Mouse (Mus musculus): ENCODE measurements around the gene Ptpre. TPM values are rescaled to one million over a fixed set of nuclear protein-coding genes. Genes with fewer than 3 reads are reported as not detected.

The Ptpre gene
- polyA plus RNA-seq, 1 experiment = 2.4 TPM

- H3K4me2 ChIP-seq (ENCODE audit: low read depth) = no peak overlapping the region
- no peaks in the 10 kb centered on the region for H3K36me3 ChIP-seq (ENCODE audit: control insufficient read depth, insufficient read depth)
Measured at GRCm38 (mm10) chr7:135593286-135593685, 56.0 kb downstream of the Ptpre start.

GRCm38 (mm10) chr7:135593825-135594224 lies 56.5 kb downstream of the Ptpre start:
- Histone ChIP-seq H3K4me2 (ENCODE audit: low read depth) (no peak overlapping the region), H3ac (ENCODE audit: control insufficient read depth, insufficient read length) (no peak overlapping the region), H3K79me2 (ENCODE audit: control insufficient read depth, insufficient read depth) (no peaks in the 10 kb centered on the region), H3K36me3 (ENCODE audit: control insufficient read depth, insufficient read depth) (no peaks in the 10 kb centered on the region), H3K4me3 (no peak overlapping the region), H3K27me3 (ENCODE audit: control insufficient read depth, insufficient read depth, insufficient read length) (no peaks in the 10 kb centered on the region)
- TF ChIP-seq USF1 (IDR thresholded peaks at IDR 0.05; ENCODE audit: low read depth) (no peak), POLR2A (IDR thresholded peaks at IDR 0.05; ENCODE audit: insufficient read length, low read depth) (no peak), TCF3 (IDR thresholded peaks at IDR 0.05; ENCODE audit: insufficient read length, low read depth) (no peak), MYOD1 (IDR thresholded peaks at IDR 0.05; ENCODE audit: control insufficient read depth in 1 of 3, insufficient read length in 2 of 3, low read depth in 2 of 3) (no peak), TCF12 (IDR thresholded peaks at IDR 0.05; ENCODE audit: insufficient read depth, poor library complexity, severe bottlenecking) (no peak), POLR2AphosphoS2 (IDR thresholded peaks at IDR 0.05; ENCODE audit: insufficient read length, low read depth) (no peak), CEBPB (IDR thresholded peaks at IDR 0.05; ENCODE audit: insufficient read depth, poor library complexity, severe bottlenecking) (no peak), MYOG (IDR thresholded peaks at IDR 0.05; ENCODE audit: control insufficient read depth in 1 of 3, insufficient read depth in 1 of 3, insufficient read length in 2 of 3, low read depth in 2 of 3) (no peak), SRF (IDR thresholded peaks at IDR 0.05; ENCODE audit: control insufficient read depth, insufficient read length, low read depth) (no peak), MAX (IDR thresholded peaks at IDR 0.05; ENCODE audit: low read depth) (no peak), REST (IDR thresholded peaks at IDR 0.05; ENCODE audit: insufficient read depth, insufficient read length) (no peak), E2F4 (IDR thresholded peaks at IDR 0.05; ENCODE audit: insufficient read depth) (no peak)

More at GRCm38 (mm10) chr7:135593286-135593685, 56.0 kb downstream of the Ptpre start:
- Histone ChIP-seq H3K4me3 (no peak overlapping the region), H3K27me3 (ENCODE audit: control insufficient read depth, insufficient read depth, insufficient read length) (no peaks in the 10 kb centered on the region), H3K79me2 (ENCODE audit: control insufficient read depth, insufficient read depth) (no peaks in the 10 kb centered on the region), H3ac (ENCODE audit: control insufficient read depth, insufficient read length) (no peak overlapping the region)
- TF ChIP-seq SRF (IDR thresholded peaks at IDR 0.05; ENCODE audit: control insufficient read depth, insufficient read length, low read depth) = no peak
- no peak for TF ChIP-seq MYOD1 (IDR thresholded peaks at IDR 0.05; ENCODE audit: control insufficient read depth in 1 of 3, insufficient read length in 2 of 3, low read depth in 2 of 3)
- TF ChIP-seq POLR2A (IDR thresholded peaks at IDR 0.05; ENCODE audit: insufficient read length, low read depth) = no peak
- TF ChIP-seq POLR2AphosphoS2 (IDR thresholded peaks at IDR 0.05; ENCODE audit: insufficient read length, low read depth) = no peak
- no peak for TF ChIP-seq CEBPB (IDR thresholded peaks at IDR 0.05; ENCODE audit: insufficient read depth, poor library complexity, severe bottlenecking)
- no peak for TF ChIP-seq USF1 (IDR thresholded peaks at IDR 0.05; ENCODE audit: low read depth)
- TF ChIP-seq MYOG (IDR thresholded peaks at IDR 0.05; ENCODE audit: control insufficient read depth in 1 of 3, insufficient read depth in 1 of 3, insufficient read length in 2 of 3, low read depth in 2 of 3) = no peak
- no peak for TF ChIP-seq TCF3 (IDR thresholded peaks at IDR 0.05; ENCODE audit: insufficient read length, low read depth)
- TF ChIP-seq TCF12 (IDR thresholded peaks at IDR 0.05; ENCODE audit: insufficient read depth, poor library complexity, severe bottlenecking) = no peak
- no peak for TF ChIP-seq REST (IDR thresholded peaks at IDR 0.05; ENCODE audit: insufficient read depth, insufficient read length)
- no peak for TF ChIP-seq E2F4 (IDR thresholded peaks at IDR 0.05; ENCODE audit: insufficient read depth)
- TF ChIP-seq MAX (IDR thresholded peaks at IDR 0.05; ENCODE audit: low read depth) = no peak

- TF ChIP-seq TCF12 (IDR thresholded peaks at IDR 0.05; ENCODE audit: insufficient read depth, poor library complexity, severe bottlenecking) (no peak), TCF3 (IDR thresholded peaks at IDR 0.05; ENCODE audit: insufficient read length, low read depth) (no peak), E2F4 (IDR thresholded peaks at IDR 0.05; ENCODE audit: insufficient read depth) (no peak), MYOD1 (IDR thresholded peaks at IDR 0.05; ENCODE audit: control insufficient read depth in 1 of 3, insufficient read length in 2 of 3, low read depth in 2 of 3) (peak in 1 of 3 experiments; percentile 28), USF1 (IDR thresholded peaks at IDR 0.05; ENCODE audit: low read depth) (no peak), MYOG (IDR thresholded peaks at IDR 0.05; ENCODE audit: control insufficient read depth in 1 of 3, insufficient read depth in 1 of 3, insufficient read length in 2 of 3, low read depth in 2 of 3) (no peak), SRF (IDR thresholded peaks at IDR 0.05; ENCODE audit: control insufficient read depth, insufficient read length, low read depth) (no peak), CEBPB (IDR thresholded peaks at IDR 0.05; ENCODE audit: insufficient read depth, poor library complexity, severe bottlenecking) (no peak), MAX (IDR thresholded peaks at IDR 0.05; ENCODE audit: low read depth) (no peak)
- Histone ChIP-seq H3ac (ENCODE audit: control insufficient read depth, insufficient read length) (no peak overlapping the region), H3K79me2 (ENCODE audit: control insufficient read depth, insufficient read depth) (no peaks in the 10 kb centered on the region), H3K36me3 (ENCODE audit: control insufficient read depth, insufficient read depth) (no peaks in the 10 kb centered on the region), H3K4me3 (no peak overlapping the region), H3K27me3 (ENCODE audit: control insufficient read depth, insufficient read depth, insufficient read length) (no peaks in the 10 kb centered on the region), H3K4me2 (ENCODE audit: low read depth) (no peak overlapping the region)
Measured at GRCm38 (mm10) chr7:135594676-135595075, 57.4 kb downstream of the Ptpre start.

GRCm38 (mm10) chr7:135595640-135596174 lies 58.4 kb downstream of the Ptpre start:
- H3ac ChIP-seq (ENCODE audit: control insufficient read depth, insufficient read length) = no peak overlapping the region
- H3K27me3 ChIP-seq (ENCODE audit: control insufficient read depth, insufficient read depth, insufficient read length) = no peaks in the 10 kb centered on the region
- H3K36me3 ChIP-seq (ENCODE audit: control insufficient read depth, insufficient read depth) = no peaks in the 10 kb centered on the region
- H3K4me2 ChIP-seq (ENCODE audit: low read depth) = no peak overlapping the region
- TF ChIP-seq TCF12 (IDR thresholded peaks at IDR 0.05; ENCODE audit: insufficient read depth, poor library complexity, severe bottlenecking) = no peak
- no peak overlapping the region for H3K4me3 ChIP-seq
- H3K79me2 ChIP-seq (ENCODE audit: control insufficient read depth, insufficient read depth) = no peaks in the 10 kb centered on the region

GRCm38 (mm10) chr7:135597006-135597405 lies 59.7 kb downstream of the Ptpre start:
- H3K79me2 ChIP-seq (ENCODE audit: control insufficient read depth, insufficient read depth) = no peaks in the 10 kb centered on the region
- peak overlapping the region; percentile 40 for H3K4me2 ChIP-seq (ENCODE audit: low read depth)

More at GRCm38 (mm10) chr7:135597006-135597405, 59.7 kb downstream of the Ptpre start:
- TF ChIP-seq MYOD1 (IDR thresholded peaks at IDR 0.05; ENCODE audit: control insufficient read depth in 1 of 3, insufficient read length in 2 of 3, low read depth in 2 of 3) = peak in 1 of 3 experiments; percentile 49
- TF ChIP-seq POLR2AphosphoS2 (IDR thresholded peaks at IDR 0.05; ENCODE audit: insufficient read length, low read depth) = no peak
- TF ChIP-seq MYOG (IDR thresholded peaks at IDR 0.05; ENCODE audit: control insufficient read depth in 1 of 3, insufficient read depth in 1 of 3, insufficient read length in 2 of 3, low read depth in 2 of 3) = peak in 1 of 3 experiments; percentile 53
- H3K27me3 ChIP-seq (ENCODE audit: control insufficient read depth, insufficient read depth, insufficient read length) = no peaks in the 10 kb centered on the region
- no peak overlapping the region for H3ac ChIP-seq (ENCODE audit: control insufficient read depth, insufficient read length)
- no peak overlapping the region for H3K4me3 ChIP-seq
- H3K36me3 ChIP-seq (ENCODE audit: control insufficient read depth, insufficient read depth) = no peaks in the 10 kb centered on the region

Data from myocyte (in vitro differentiated cells).